Mouse (Mus musculus): ENCODE measurements around the gene Tbc1d32. TPM values are rescaled to one million over a fixed set of nuclear protein-coding genes. Genes with fewer than 3 reads are reported as not detected.

Gene Tbc1d32
- total RNA-seq, 2 experiments from 2014 or later: 8.1 to 10.0 TPM

DNA sequence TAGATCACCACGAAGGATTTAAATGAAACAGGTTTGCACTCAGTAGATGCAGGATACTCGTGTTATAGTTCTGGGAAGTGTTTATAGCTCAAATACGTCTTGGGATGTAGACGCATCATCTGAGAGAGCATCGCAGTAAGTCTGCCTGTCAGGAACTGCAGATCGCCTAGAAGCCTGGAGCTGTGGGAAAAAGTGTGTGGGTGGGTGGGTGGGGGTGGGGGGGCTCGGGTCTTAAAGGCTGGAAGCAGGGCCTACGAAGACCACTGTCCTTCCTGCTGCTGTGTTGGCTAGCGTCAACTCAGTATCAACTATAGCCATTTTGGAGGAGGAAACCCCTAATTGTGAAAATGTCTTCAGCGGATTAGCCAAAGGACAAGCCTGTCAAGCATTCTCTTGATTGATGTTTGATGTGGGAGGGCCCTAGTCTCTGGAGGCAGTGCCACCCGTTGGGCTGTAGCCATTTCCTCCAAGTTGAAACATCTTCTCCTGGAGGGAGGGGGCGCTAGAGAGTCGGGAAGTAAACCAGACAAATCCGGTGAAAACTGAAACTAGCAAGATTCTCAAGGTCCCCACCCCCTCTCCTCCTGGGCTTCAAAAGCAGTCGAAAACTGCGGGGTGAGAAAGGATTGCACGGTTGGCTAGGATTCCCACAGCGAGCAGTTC, 122.0 kb downstream of the Tbc1d32 start, which contains the start of gene Msl3l2:
Gene Msl3l2 (plus strand): TSS at position 585 of the 663 bp plus-strand sequence.
- DNase-seq: peak; percentile 87

DNA sequence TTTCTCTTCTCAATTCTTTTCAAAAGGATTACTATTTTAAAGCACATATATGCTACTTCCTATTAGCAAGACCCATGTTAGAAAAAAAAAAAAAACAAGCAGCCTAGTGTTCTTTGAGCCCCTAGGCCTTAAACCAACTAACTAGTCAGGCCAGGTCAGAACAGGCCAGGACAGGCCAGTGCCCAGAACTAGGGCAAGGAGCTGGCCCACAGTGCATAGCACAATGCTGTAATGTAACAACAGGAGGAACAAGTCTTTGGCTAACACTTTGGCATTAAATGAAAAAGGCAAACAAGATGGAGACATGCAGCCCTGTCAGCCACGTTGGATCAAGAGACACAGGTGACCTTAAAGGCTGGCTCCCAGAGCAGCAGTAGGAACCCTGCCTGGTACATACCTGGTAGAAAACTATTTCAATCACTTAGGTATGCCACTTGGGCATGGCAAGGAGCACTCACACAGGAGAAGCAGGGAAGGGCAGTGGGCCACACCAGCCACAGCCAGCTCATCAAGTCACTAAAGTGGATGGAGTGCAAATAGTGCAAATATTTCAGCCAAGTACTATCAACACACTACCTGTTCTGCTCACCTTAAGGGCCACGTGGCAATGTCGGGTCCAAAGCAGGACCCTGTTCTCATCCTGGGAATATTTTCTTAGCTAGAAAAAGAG, 128.7 kb downstream of the Tbc1d32 start:
- no peak for DNase-seq

DNA sequence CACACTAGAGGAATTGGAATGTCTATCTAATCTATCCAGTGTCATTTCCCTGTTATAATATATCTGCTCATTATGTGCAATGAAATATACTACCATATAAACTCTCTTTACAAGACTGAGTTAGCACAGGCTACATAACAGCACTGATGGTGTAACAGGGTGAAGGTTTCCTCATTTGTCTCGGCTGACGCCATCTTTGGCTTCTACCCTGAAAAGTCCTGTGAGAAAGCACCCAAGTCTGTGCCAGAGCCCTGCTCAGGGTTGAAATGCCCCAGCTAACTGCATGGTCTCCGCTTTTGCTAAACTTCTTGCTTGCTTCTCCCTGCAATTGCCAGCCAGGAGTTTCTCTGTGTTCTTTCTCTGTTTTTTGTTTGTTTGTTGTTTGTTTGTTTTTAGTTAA, 129.4 kb downstream of the Tbc1d32 start:
- no peak for DNase-seq

DNA sequence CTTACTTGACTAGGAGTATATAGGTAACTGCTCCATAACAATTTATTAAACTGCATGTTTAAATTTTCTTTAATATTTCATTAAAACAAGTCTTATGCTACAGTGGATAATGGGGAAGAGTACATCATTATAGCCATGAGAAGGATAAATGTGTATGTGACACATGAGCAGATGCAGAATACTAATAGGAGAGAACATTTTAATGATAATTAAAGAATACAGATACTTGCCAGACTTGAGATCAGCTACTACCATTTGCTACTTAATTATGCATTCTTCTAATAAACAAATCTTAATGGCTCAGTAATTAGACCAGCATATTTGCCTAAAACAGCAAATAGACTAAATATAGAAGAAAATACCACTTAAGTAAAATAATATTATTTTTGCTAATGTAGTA, 131.7 kb downstream of the Tbc1d32 start:
- no peak for DNase-seq

DNA sequence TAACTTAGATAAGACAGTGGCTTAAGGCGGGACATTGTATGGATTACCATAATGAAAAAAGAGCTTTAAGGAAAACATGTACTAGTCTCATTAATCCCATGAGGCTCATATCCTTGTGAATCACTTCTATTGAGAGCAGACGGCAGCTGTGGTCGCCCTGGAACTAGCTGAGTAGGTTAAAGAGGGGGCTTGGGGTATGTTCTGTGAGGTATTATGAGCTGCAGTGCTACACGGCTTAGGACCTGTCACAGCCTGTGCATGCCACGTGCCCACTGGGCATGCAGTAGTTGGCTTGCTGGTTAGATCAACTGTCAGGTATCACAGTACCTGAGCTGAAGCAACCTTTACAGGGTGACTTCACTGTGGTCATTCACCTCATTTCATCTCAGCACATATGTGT, 133.9 kb downstream of the Tbc1d32 start:
- no peak for DNase-seq

DNA sequence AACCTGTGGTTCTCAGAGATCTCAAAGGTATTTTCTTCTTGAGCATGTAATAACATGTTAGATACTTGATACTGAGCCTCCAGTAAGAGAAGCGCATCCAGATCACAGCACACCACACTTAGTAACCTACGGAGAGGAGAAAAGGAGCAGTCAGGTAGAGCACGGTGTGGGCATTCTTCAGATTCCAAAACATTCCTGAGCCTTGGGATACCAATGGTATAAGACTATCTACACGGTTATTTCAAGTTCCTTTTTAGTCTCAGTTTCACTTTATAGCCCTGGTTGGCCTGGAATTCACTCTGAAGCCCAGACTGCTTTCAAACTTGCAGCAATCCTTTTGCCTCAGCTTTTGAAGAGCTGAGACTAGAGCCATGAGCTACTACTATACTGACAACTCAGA, 138.8 kb downstream of the Tbc1d32 start:
- DNase-seq: no peak

DNA sequence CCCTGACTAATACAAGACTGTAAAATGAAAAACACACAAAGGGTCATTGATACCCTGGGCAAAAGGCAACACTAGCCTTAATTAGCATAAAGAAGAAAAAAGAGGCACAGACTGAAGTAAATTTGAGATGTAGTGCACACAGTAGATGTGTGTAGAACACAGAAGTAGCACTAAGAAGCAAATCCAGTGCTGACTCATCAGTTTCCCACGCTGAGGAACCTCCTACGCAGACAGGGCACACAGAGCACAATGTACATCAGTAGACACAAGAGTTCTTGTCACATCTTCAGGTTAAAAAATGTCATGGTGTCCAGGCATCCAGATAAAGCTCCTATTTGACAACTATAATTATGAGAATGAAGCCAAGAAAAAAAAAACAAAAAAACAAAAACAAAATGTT, 165.7 kb downstream of the Tbc1d32 start:
- no peak for DNase-seq

DNA sequence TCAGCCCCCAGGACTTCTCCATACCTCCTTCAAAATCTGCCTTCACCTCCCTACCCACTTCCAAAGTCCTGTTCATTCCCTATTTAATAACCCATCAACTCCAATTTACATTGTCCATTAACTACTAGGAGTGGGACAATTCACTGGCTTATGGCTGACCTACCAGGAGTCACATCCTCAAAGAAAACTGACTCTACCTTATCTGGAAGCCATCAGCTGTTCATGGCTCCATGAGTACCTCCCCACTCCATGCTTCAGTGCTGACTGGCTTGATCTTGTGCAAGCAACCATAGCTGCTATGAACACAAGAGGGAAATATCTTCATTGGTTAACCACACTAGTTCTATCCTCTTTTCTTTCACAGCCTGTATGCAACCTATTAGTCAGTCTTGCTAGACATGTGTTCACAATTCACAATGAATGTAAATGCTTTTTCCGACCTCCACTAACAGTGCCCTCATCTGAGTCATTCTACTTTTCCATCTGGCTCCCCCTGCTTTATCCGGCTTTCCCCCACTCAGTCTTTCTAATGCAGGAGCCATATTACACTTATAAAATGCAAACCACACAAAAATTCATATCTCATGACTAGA, 167.2 kb downstream of the Tbc1d32 start:
- DNase-seq: no peak

DNA sequence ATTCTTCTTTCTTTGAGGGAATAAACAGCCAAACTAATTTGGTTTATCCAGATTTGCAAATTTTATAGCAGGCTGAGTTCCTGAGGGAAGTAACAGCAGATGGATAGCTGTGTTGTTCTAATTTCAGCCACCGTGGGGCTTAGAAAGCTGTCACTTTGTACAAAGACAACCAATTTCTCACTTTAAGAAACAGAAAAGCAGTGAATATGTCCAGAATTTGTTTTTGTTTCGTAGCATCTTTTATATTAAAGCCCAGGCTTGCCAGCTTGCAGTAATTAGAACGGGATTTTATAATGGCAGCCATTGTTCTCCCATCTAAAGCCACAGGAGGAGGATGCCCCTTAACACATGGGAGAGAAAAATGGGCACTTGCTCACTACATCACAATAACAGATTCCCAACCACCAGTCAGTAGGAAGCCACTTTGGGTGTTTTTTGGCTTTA, 169.5 kb downstream of the Tbc1d32 start:
- DNase-seq: peak; percentile 11 to 17

DNA sequence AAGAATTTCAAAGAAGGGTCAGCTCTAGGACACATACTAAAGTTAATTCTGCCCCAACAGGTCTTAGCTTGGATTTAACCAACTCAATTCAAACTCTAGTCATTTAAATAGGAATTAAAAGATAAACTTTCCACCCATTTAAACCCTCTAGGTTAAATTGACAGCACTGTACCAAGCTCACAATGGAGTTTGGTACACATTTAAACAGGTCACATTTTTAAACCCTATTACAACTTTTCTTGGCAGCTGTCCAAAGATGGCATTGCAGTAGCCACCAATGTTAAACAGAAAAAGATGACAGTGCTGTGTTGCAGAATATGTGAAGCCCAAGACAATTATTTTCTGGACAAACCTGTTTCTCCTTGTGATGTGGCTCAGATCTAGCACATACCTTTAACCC, 203.1 kb downstream of the Tbc1d32 start:
- no peak for DNase-seq

DNA sequence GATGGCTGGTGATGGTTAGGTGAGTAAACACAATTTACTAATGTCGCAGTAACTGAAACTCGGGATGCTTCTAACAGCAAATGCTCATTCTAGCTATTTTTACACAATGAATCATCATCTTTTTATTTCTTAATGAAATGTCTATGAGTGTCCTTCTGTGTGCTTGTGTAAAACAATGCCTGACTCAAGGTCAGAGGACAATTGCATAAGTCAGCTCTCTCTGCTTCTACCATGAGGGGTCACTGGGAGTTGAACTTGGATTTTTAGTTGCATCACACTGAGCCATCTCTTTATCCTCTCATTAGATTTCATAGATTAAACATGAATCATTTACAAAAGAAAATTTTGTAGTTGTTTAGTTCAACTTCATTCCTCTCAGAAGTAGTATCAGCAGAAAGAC, 203.9 kb downstream of the Tbc1d32 start:
- no peak for DNase-seq

DNA sequence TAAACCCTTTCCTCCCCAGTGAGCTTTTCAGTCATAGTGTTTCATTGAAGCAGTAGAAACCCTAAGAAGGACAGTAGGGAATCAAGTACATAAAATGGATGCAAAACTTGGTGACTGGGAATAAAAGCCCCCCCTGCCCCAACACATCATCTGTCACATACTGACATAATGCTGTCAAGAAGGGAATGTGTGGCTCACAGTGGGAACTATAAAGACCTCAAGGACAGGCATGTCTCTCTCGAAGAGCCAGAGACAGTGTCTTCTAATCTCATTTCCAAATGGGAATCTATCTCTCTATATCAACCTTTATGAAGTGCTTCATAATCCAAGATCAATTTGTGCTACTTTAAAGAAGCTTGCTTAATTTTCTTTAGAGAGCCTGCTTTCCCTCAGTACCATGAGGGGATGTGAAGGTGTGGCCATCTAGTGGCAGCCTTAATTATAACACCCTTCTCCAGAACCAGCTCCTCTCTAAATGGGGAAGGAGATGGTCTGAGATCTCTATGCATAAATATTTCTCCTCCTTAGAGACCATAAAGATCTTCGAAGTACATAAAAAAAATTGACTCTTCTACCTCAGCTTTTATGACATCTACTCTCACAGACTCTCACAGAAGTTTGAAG, 248.5 kb downstream of the Tbc1d32 start:
- DNase-seq: peak; percentile 22 to 47

DNA sequence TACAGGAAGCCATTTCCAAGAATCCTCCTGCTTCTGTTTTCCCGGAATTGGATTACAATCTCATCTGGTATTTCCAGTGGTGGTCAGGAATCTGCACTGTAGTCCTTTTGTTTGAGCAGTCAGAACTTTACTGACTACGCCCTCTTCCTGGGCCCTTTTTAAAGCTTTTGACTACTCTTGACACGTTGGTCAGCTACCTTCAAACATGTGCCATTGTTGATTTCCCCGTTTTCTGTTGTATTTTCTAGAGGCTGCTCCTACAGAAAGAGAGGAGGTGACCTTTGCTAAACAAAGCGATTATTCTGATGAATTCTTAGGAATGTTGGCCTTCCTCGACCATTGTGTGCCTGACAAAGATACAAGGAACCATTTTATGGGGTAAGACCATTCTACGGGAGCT, 250.5 kb downstream of the Tbc1d32 start:
- no peak for DNase-seq

Other genes starting within 250 kb of the Tbc1d32 start
- gene Msl3l2, start 121.8 kb downstream of the Tbc1d32 start, total RNA-seq (2021): 10 to 100 TPM; 17.6 to 18.1 TPM
- gene Gja1, start 148.6 kb upstream of the Tbc1d32 start, total RNA-seq (2021): 100 to 1,000 TPM; 260 to 283 TPM